Mouse (Mus musculus): ENCODE results near the gene Ulk3.

- TF ChIP-seq POLR2A (IDR thresholded peaks at IDR 0.05; ENCODE audit: insufficient read depth, low read depth, low read length) (no peak), CTCF (IDR thresholded peaks at IDR 0.05) (no peak), EP300 (IDR thresholded peaks at IDR 0.05; ENCODE audit: insufficient read depth, low read depth, low read length) (no peak)
These were observed 48.6 kb downstream of the Ulk3 start for GRCm38 (mm10) chr9:57637741-57638322.
